Mouse (Mus musculus): Measurements from ENCODE around the gene Dus3l.

DNA sequence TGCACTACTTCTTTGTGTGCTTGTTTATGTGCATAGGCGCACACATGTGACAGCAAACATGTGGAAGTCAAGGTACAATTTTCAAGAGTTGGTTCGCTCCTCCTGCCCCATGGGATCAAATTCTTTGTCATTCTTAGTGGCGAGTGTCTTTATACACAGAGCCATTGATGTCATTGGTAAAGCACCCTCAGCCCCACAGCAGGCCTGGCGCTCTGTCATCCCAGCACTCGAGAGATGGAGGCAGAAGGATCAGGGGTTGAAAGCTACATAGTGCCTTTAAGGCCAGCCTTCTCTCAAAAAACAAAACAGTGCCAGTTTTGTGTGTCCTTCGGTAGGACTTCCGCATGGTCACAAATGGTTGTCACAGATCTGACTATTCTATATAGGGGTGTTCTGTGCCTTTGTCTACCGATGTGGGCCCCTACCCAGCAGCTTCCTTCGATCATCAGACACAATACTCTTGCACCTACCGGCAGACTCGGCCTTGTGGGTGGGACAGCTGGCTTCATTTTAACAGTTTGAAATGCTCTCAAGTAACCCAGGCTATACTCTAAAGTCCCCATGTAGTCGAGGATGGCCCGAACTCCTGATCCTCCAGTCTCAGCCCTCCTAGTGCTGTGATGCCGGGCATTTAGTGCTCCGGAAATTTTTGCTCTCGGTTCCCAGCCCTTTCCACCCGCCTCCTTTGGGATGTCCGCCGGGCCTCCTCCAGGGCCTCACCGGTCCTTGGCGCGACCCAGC is 48.5 kb upstream of the Dus3l start:
- no peak for TF ChIP-seq CTCF (conservative IDR thresholded peaks at IDR 0.05; ENCODE audit: low read length)
- TF ChIP-seq NANOG (IDR thresholded peaks at IDR 0.05; ENCODE audit: borderline replicate concordance, low read length): no peak
